Mouse (Mus musculus) naive thymus-derived CD4-positive, alpha-beta T cell, adult 2 months (primary cell): Measurements from ENCODE around the gene Dnajc5g.
A peak's percentile ranks its signal among the peaks of the same experiment; 100 is the strongest.

Source experiments
- DNase-seq: peaks from one replicate; pipeline ENCODE4 v3.0.0-alpha.2; 2011; ENCODE audit warnings: low read depth

Dnajc5g gene

DNA sequence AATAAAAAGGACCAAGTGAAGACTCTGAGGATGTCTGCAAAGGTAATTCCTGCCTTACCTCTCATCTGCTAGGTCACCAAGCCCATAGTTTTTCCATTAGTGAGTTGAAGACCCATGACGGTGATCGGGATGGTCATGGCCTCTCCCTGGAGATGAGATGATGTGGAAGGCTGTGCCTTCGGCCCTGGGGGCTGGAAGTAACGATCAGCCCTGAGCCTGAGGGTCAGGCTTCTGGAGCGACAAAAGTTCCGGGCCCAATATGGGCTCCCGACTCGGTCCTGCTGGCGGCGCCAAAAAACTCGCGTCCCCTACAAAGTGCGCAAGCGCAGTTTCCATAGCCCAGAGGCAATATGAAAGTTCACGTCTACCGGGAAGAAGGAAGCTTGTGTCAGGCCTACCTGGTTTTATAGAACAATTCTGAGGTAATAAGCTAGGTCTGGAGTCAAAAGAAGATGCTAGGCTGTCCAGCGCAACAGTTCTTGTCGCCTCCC is 2.0 kb downstream of the Dnajc5g start, which contains the start of gene Slc30a3:
Gene Slc30a3, minus strand, starts transcription at position 238 of the 491 bp plus-strand sequence.
- DNase-seq, result no peak

DNA sequence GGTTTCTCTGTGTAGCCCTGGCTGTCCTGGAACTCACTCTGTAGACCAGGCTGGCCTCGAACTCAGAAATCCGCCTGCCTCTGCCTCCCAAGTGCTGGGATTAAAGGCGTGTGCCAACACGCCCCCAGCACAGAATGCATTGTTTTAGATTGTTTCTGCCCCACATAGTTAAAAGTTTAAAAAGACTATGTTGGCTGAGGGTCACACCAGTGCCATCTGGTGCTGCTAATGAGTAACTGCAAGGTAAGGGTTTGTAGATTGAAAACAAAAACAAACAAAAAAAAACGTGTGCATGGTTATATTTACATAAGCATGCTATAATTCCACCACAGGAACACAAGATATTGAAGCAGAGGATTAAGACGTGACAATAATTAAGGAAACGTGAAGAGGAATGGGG is 4.7 kb downstream of the Dnajc5g start:
- DNase-seq, result peak; percentile 43

DNA sequence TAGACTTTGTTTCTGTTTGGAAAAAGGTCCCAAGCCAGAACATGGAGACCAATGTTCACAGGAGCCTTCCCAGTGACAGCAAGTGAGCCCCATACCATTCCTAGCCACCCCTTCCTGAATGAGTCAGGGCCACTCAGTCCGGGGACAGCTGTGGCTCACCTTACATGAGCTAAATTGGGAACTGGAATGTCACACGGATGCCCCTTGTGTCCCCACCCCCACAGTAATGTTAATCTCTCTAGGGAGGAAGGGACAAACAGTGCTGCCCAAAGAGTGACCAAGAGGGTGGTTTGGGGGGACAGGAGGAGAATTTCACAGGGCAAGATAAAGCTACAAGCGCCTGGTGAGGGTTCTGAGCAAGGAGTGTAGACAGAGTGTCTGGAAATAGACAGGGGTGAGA is 10.3 kb downstream of the Dnajc5g start, which contains the start of gene Trim54:
Gene Trim54, plus strand, starts transcription at position 359 of the 400 bp plus-strand sequence.
- no peak for DNase-seq

DNA sequence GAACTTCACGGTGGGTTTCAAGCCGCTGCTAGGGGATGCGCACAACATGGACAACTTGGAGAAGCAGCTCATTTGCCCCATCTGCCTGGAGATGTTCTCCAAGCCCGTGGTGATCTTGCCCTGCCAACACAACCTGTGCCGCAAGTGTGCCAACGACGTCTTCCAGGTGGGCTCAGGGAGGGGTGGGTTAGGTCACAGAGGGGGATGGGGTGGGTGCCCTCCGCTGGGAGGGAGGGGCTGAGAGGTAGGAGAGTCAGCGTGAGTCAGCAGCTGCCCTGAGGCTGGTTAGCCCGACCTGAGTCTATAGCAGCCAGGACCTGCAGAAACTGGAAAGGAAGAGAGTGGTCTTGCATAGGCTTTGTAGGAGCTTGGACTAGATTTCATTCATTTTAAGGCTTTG is 10.8 kb downstream of the Dnajc5g start:
- DNase-seq, result no peak

DNA sequence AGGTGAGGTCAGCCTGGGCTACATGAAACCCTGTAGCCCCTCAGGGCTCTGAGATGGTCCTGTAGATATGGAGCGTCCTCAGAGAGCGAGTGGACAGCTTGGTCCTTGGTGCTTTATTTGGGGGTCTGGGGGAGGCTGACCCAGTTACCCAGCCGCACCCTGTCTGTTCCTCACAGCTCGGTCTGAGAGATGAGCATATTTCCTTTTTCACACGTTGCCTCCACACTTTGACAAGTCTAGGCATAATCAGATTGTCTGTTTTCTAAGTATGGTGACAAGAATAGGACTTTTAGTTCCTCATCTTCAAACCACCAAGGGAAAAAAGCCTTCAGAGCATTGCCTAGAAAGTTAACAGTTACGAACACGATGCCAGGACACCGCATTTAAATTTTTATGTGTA is 15.0 kb downstream of the Dnajc5g start:
- no peak for DNase-seq

DNA sequence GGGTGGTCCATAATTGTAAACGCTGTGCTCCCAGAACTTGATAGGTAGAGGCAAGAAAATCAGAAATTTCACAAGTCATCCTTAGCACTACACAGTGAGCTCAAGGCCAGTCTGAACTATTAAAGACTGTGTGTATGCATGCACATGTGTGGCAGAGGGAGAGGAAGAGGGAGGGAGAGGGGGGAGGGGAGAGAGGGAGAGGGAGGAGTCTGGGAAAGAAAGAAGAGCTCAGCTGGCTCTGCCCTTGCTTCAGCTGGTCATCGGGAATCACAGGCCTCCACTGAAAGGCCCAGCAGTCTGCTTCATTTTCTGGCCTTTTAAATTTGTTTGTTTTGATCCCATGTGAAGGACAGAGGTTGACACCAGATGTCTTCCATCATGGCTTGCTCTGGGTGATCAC is 17.4 kb downstream of the Dnajc5g start:
- no peak for DNase-seq

DNA sequence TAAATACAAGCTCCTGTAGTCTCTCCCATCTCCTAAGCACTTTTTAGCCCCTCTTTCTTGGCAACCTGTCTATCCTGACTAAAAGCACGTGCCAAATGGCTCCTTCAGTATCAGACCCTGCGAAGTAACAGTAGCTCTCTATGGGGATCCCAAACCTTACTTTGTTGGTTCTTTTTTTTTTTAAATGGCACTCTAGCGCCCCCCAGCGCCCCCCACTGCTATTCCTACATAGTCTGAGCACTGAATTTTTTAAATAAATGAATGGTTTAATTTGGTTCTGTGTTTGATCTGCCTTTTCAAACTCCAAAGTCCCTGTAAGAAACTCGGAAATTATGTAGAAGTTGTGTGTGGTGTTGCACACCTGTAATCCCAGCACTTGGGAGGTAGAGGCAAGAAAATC is 20.0 kb downstream of the Dnajc5g start:
- no peak for DNase-seq

DNA sequence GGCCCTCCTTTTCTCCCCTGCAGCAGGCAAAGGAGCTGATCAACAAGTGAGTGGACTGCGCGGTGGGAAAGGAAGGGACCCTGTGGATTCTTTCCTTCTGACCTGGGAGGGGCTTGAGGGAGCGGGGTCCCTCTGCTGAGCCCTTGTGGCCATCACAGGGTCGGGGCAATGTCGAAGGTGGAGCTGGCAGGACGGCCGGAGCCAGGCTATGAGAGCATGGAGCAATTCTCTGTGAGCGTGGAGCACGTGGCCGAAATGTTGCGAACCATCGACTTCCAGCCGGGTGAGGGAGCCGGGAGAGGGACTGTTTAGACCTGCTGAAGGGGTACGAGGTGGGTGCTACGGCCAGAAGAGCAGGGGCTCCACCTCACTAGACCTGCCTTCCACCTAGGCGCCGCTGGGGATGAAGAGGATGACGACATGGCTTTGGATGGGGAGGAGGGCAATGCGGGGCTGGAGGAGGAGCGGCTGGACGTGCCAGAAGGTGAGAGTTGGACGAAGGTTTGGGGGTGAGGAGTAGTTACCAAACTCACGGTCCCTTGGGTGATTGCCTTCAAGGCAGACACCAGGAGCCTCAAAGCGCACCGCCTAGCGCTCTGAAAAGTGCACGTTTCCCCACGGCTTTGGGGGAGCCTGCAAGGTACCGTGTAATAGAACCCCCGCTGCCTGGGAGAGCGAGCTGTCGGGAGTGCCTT is 30.8 kb downstream of the Dnajc5g start:
- no peak for DNase-seq

DNA sequence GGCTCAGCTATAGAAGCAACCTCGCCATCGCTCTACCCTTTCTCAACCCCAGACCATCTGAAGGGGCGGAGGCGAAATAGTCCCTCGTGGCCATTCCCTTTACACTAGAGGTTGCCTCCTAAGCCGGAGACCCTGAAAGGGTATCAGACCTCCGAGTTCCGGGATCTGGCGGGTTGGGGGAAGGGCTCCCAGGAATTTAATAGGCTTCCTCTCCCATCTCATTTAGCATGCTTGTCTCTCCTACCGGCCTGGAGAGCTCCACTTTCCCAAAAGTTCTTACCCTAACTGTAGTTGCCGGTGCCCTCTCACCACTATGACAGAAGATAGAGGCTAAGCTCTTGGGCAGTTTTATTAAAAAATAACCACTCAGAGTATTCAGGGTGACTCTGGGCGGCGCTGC is 31.6 kb downstream of the Dnajc5g start:
- no peak for DNase-seq

DNA sequence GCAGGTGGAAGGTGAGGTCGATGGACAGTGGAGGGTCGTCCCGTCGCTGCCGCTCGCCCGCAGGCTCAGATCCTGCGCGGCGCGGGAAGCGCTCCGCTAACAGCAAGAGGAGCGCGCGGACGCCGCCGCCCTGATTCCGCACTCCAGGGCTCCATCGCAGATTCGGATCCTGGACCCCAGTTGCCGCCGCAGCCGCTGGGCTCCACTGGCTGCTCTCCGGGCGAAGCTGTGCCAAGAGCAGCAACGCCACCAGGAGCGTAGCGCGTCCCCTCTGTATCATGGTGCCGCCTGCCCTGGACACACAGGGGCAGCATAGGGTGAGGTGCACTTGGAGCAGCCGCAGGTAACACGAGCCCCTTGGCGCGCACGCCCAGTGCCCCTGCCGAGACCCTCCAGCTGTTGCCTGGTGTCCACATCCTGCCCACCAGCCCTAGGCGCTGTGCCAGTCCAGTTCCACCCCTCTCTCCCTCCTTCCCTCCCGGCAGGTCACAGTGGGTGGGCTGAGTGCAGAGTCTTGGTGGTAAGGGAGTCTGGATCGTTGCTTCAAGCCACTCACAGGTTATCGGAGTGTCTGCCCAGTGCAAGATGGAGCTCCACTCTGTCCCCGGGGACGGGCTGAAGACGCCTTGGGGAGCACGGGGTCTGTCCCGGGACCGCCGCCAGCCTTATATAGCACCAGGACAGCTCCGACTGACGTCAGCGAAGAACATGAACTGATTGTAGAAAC is 32.3 kb downstream of the Dnajc5g start, which contains the start of gene Ucn:
Gene Ucn, minus strand, starts transcription at position 589 of the 727 bp plus-strand sequence.
- DNase-seq, result no peak

DNA sequence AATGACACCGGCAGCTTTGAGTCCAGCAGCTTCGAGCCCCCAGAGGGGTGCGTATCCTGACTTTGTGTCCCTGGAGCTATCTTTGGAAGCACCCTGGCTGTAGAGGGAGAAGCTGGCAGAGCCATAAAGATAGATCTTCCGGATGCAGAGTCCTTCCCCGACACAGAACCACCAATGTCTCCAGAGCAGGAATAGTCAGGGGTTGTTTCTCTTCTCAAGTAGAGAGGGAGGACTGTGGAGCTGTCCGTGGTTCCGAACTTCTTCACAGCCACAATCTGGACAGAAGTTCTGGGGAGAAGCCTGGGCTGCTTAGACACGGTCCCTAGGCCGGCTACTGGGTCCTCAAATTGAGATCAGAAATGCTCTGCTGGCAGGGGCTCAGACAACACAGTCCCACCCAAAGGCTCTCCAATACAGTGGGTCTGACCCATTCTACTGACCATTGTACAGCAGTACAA is 32.9 kb downstream of the Dnajc5g start:
- DNase-seq, result no peak

DNA sequence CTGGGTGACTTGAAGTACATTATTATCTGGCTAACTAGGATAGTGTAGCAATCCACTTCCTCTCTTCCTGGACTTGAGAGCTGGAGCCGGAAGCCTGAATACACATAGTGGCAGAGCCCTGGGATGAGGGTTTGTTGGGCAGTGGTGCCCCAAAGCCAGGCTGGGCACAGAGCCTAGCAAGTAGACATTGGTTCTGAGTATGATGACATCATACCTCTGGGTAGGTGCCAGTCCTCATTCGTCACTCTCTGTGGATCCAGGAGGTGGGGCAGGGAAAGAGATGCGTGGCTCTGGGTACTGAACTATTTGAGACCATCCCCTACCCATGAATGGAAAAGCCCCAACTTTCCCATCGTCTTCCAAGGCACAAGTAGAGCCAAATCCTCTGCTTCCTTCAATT is 43.7 kb downstream of the Dnajc5g start:
- no peak for DNase-seq

DNA sequence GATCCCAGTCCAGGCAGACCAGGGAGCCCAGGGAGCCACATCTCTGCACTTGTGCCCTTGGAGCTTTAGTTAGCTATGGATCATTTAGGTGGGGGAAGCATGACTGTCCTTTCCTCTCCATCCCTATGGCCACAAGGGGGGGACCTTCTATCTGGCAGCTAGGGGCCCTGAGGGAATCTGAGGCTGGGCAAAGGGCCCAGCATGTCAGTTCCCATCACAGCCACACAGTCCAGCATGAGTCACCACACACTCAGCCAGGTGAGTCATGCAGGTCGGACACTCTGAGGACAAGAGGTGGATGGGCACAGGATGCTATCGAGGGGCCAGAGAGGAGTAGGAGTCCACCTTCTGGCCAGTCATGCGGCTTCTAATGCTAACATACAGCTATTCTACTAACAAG is 45.7 kb downstream of the Dnajc5g start:
- DNase-seq, result no peak

DNA sequence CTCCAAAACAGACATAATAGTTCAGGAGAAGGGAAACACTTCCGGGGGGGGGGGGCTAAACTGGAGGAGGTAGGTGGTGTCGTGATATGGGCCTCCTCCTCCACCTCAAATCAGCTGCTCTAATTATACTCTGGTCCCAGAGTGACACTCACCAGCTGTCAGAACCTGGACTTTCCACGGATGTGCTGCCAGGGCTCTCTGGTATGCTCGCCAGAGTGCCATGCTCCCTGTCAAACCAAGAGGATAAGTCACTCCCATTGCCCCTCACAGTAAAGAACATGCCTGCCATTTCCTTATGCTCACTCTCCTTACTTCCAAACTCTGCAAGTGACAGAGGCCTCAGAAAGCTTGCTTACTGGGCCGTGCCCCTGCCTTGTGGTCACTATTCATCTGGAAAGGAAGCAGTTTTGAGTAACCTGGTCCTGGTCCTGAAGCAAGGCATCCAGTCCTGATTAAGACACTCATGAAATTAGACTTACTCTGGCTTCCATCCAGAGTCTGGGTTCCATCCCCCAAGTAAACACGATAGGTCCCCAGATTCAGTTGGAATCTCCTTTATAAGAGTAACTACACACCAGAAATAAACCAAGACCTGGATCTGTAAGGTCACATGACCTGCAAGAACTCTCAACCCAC is 47.5 kb downstream of the Dnajc5g start:
- no peak for DNase-seq

DNA sequence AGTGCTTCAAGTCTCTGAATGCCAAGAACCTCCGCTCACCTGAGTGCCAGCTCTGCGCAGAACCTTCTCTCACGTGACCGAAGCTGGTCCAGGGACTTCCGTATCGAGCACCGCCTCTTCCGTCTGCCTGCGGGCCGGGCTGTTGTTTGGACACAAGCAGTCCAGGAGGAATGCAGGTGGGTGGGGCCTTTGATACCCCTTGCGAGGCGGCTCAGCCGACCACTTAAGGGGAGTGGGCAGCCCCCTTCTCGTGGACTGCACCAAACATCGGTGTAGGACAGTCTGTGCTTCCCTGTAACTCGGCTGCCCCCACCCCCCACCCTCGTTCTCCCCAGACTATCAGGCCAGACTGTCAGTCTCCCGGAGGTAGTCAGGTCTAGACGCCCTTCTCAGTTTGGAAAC is 48.1 kb downstream of the Dnajc5g start, which contains the start of gene Mpv17:
Gene Mpv17, minus strand, starts transcription at position 100 of the 402 bp plus-strand sequence.
- DNase-seq, result peak; percentile 78
